Mouse (Mus musculus): ENCODE measurements around the gene Agap1. TPM values are rescaled to one million over a fixed set of nuclear protein-coding genes. Genes with fewer than 3 reads are reported as not detected.

Gene Agap1
- polyA plus RNA-seq, 1 experiment from 2014 or later: 4.2 TPM

GRCm38 (mm10) chr1:89673686-89674085 is 219.1 kb downstream of the Agap1 start:
- no peak overlapping the region for H3K4me3 ChIP-seq (ENCODE audit: low read depth, low read length)
- H3K9me3 ChIP-seq (ENCODE audit: control insufficient read depth, low read length): no peaks in the 10 kb centered on the region
- no peak overlapping the region for H3K27ac ChIP-seq (replicated peaks)
- H3K4me1 ChIP-seq (replicated peaks; ENCODE audit: control insufficient read depth, insufficient read depth): no peaks in the 10 kb centered on the region
- ATAC-seq (ENCODE audit: low FRiP score, low TSS enrichment) (no peak), DNase-seq (ENCODE audit: low spot score) (no peak)
- H3K27me3 ChIP-seq (ENCODE audit: control insufficient read depth, insufficient read depth, low read length): no peaks in the 10 kb centered on the region
- no peak overlapping the region for H3K4me2 ChIP-seq (replicated peaks; ENCODE audit: low read depth)
- TF ChIP-seq EP300 (optimal IDR thresholded peaks at IDR 0.05): no peak
- TF ChIP-seq CTCF (IDR thresholded peaks at IDR 0.05; ENCODE audit: low read depth): peak; percentile 53
- no peak overlapping the region for H3K9ac ChIP-seq (ENCODE audit: low read length)
- H3K36me3 ChIP-seq (ENCODE audit: control insufficient read depth, insufficient read depth, low read length): peaks cover 14% of the 10 kb centered on the region; the same call in 1 of the 2 replicates
- WGBS: 79% methylated on average over 3 of the region's 3 CpGs

- no peak overlapping the region for H3K4me3 ChIP-seq (ENCODE audit: low read depth, low read length)
- no peak for DNase-seq (ENCODE audit: low spot score)
Measured at GRCm38 (mm10) chr1:89674681-89675080, 220.1 kb downstream of the Agap1 start.

GRCm38 (mm10) chr1:89676411-89676810 is 221.8 kb downstream of the Agap1 start:
- no peaks in the 10 kb centered on the region for H3K27me3 ChIP-seq (ENCODE audit: control insufficient read depth, insufficient read depth, low read length)
- ATAC-seq (ENCODE audit: low FRiP score, low TSS enrichment) (no peak), DNase-seq (ENCODE audit: low spot score) (no peak)
- H3K9ac ChIP-seq (ENCODE audit: low read length): no peak overlapping the region
- peaks cover 11% of the 10 kb centered on the region; the same call in 1 of the 2 replicates for H3K36me3 ChIP-seq (ENCODE audit: control insufficient read depth, insufficient read depth, low read length)
- no peak overlapping the region for H3K4me2 ChIP-seq (replicated peaks; ENCODE audit: low read depth)
- no peak overlapping the region for H3K4me3 ChIP-seq (ENCODE audit: low read depth, low read length)
- H3K9me3 ChIP-seq (ENCODE audit: control insufficient read depth, low read length): no peaks in the 10 kb centered on the region
- peak; percentile 64 for TF ChIP-seq CTCF (IDR thresholded peaks at IDR 0.05; ENCODE audit: low read depth)
- no peak for TF ChIP-seq EP300 (optimal IDR thresholded peaks at IDR 0.05)
- 73% methylated on average over 4 of the region's 4 CpGs for WGBS
- no peaks in the 10 kb centered on the region for H3K4me1 ChIP-seq (replicated peaks; ENCODE audit: control insufficient read depth, insufficient read depth)
- H3K27ac ChIP-seq (replicated peaks): no peak overlapping the region

More at GRCm38 (mm10) chr1:89674681-89675080, 220.1 kb downstream of the Agap1 start:
- no peaks in the 10 kb centered on the region for H3K4me1 ChIP-seq (replicated peaks; ENCODE audit: control insufficient read depth, insufficient read depth)
- no peaks in the 10 kb centered on the region for H3K9me3 ChIP-seq (ENCODE audit: control insufficient read depth, low read length)
- WGBS: 84% methylated on average over 9 of the region's 9 CpGs
- H3K27me3 ChIP-seq (ENCODE audit: control insufficient read depth, insufficient read depth, low read length): no peaks in the 10 kb centered on the region
- H3K36me3 ChIP-seq (ENCODE audit: control insufficient read depth, insufficient read depth, low read length): peaks cover 11% of the 10 kb centered on the region; the same call in 1 of the 2 replicates
- H3K4me2 ChIP-seq (replicated peaks; ENCODE audit: low read depth): no peak overlapping the region
- no peak for ATAC-seq (ENCODE audit: low FRiP score, low TSS enrichment)
- TF ChIP-seq CTCF (IDR thresholded peaks at IDR 0.05; ENCODE audit: low read depth) (no peak), EP300 (optimal IDR thresholded peaks at IDR 0.05) (no peak)
- no peak overlapping the region for H3K9ac ChIP-seq (ENCODE audit: low read length)
- H3K27ac ChIP-seq (replicated peaks): no peak overlapping the region

GRCm38 (mm10) chr1:89680673-89681072 is 226.1 kb downstream of the Agap1 start:
- no peak for TF ChIP-seq CTCF (IDR thresholded peaks at IDR 0.05; ENCODE audit: low read depth)
- TF ChIP-seq EP300 (optimal IDR thresholded peaks at IDR 0.05): no peak
- H3K27me3 ChIP-seq (ENCODE audit: control insufficient read depth, insufficient read depth, low read length): no peaks in the 10 kb centered on the region
- H3K27ac ChIP-seq (replicated peaks): no peak overlapping the region
- no peak overlapping the region for H3K4me3 ChIP-seq (ENCODE audit: low read depth, low read length)
- H3K9me3 ChIP-seq (ENCODE audit: control insufficient read depth, low read length): no peaks in the 10 kb centered on the region
- no peak for DNase-seq (ENCODE audit: low spot score)
- no peak overlapping the region for H3K9ac ChIP-seq (ENCODE audit: low read length)
- H3K36me3 ChIP-seq (ENCODE audit: control insufficient read depth, insufficient read depth, low read length): no peaks in the 10 kb centered on the region; the same call in 1 of the 2 replicates
- no peak for ATAC-seq (ENCODE audit: low FRiP score, low TSS enrichment)
- no peak overlapping the region for H3K4me2 ChIP-seq (replicated peaks; ENCODE audit: low read depth)
- H3K4me1 ChIP-seq (replicated peaks; ENCODE audit: control insufficient read depth, insufficient read depth): no peaks in the 10 kb centered on the region
- 91% methylated on average over 7 of the region's 7 CpGs for WGBS

GRCm38 (mm10) chr1:89688914-89689313 is 234.3 kb downstream of the Agap1 start:
- no peaks in the 10 kb centered on the region for H3K4me1 ChIP-seq (replicated peaks; ENCODE audit: control insufficient read depth, insufficient read depth)
- DNase-seq (ENCODE audit: low spot score) (no peak), ATAC-seq (ENCODE audit: low FRiP score, low TSS enrichment) (0 out of 2 replicates have a peak, but pooled peaks have one; percentile 42)
- WGBS: 67% methylated on average over 10 of the region's 10 CpGs
- H3K4me2 ChIP-seq (replicated peaks; ENCODE audit: low read depth): no peak overlapping the region
- TF ChIP-seq EP300 (optimal IDR thresholded peaks at IDR 0.05) (no peak), CTCF (IDR thresholded peaks at IDR 0.05; ENCODE audit: low read depth) (peak; percentile 19; the same call in 1 of the 2 replicates)
- no peaks in the 10 kb centered on the region for H3K27me3 ChIP-seq (ENCODE audit: control insufficient read depth, insufficient read depth, low read length)
- H3K4me3 ChIP-seq (ENCODE audit: low read depth, low read length): no peak overlapping the region
- peaks cover 3% of the 10 kb centered on the region for H3K36me3 ChIP-seq (ENCODE audit: control insufficient read depth, insufficient read depth, low read length)
- no peak overlapping the region for H3K9ac ChIP-seq (ENCODE audit: low read length)
- no peak overlapping the region for H3K27ac ChIP-seq (replicated peaks)
- no peaks in the 10 kb centered on the region for H3K9me3 ChIP-seq (ENCODE audit: control insufficient read depth, low read length)

GRCm38 (mm10) chr1:89689544-89690212 is 235.1 kb downstream of the Agap1 start:
- Histone ChIP-seq H3K27ac (replicated peaks) (no peak overlapping the region), H3K27me3 (ENCODE audit: control insufficient read depth, insufficient read depth, low read length) (no peaks in the 10 kb centered on the region), H3K4me2 (replicated peaks; ENCODE audit: low read depth) (no peak overlapping the region), H3K4me3 (ENCODE audit: low read depth, low read length) (no peak overlapping the region), H3K4me1 (replicated peaks; ENCODE audit: control insufficient read depth, insufficient read depth) (no peaks in the 10 kb centered on the region), H3K9ac (ENCODE audit: low read length) (no peak overlapping the region), H3K36me3 (ENCODE audit: control insufficient read depth, insufficient read depth, low read length) (peaks cover 3% of the 10 kb centered on the region), H3K9me3 (ENCODE audit: control insufficient read depth, low read length) (no peaks in the 10 kb centered on the region)
- no peak for DNase-seq (ENCODE audit: low spot score)
- WGBS: 82% methylated on average over 22 of the region's 22 CpGs
- ATAC-seq (ENCODE audit: low FRiP score, low TSS enrichment): no peak
- TF ChIP-seq EP300 (optimal IDR thresholded peaks at IDR 0.05) (no peak), CTCF (IDR thresholded peaks at IDR 0.05; ENCODE audit: low read depth) (no peak)

Data from stomach, postnatal 0 days (tissue).